Mouse (Mus musculus) liver, adult 2 months (tissue): Measurements from ENCODE around the gene Atp2c2. TPM values are rescaled to one million over a fixed set of nuclear protein-coding genes. Genes with fewer than 3 reads are reported as not detected.

Experiments used
- DNase-seq: peaks from one replicate; pipeline ENCODE4 v3.0.0-alpha.2; 2011; ENCODE audit warnings: low read depth, low spot score; ENCODE audit errors: extremely low read depth
- H3K27ac ChIP-seq: fragments of 200-500 bp; replicated peaks from 2 replicates; pipeline ENCODE4 v1.5.1; 2012; ENCODE audit warnings: low read depth, mild to moderate bottlenecking, control low read depth, inconsistent platforms, low read length; ENCODE audit not compliant: insufficient read depth
- H3K27me3 ChIP-seq: fragments of 200-500 bp; 2 replicates; pipeline ENCODE4 v1.6.1; 2012; ENCODE audit warnings: mild to moderate bottlenecking, moderate library complexity, low read length, inconsistent platforms; ENCODE audit not compliant: control insufficient read depth, insufficient read depth
- H3K36me3 ChIP-seq: fragments of 200-500 bp; 2 replicates; pipeline ENCODE4 v1.6.1; 2012; ENCODE audit warnings: low read length, inconsistent platforms; ENCODE audit not compliant: control insufficient read depth, insufficient read depth
- H3K4me1 ChIP-seq: fragments of 200-500 bp; 2 replicates; pipeline ENCODE4 v1.6.1; 2011; ENCODE audit warnings: low read length; ENCODE audit not compliant: control insufficient read depth, insufficient read depth
- H3K4me3 ChIP-seq: fragments of 200-500 bp; 2 replicates; pipeline ENCODE4 v1.5.1; 2011; ENCODE audit warnings: low read depth, mild to moderate bottlenecking, control low read depth, low read length, moderate library complexity; ENCODE audit not compliant: insufficient read depth
- H3K79me2 ChIP-seq: fragments of 200-500 bp; 2 replicates; pipeline ENCODE4 v1.6.1; 2012; ENCODE audit warnings: inconsistent platforms, mild to moderate bottlenecking, low read length, moderate library complexity; ENCODE audit not compliant: control insufficient read depth, insufficient read depth
- H3K9ac ChIP-seq: fragments of 200-500 bp; 2 replicates; pipeline ENCODE4 v1.6.1; 2012; ENCODE audit warnings: low read depth, mild to moderate bottlenecking, control low read depth, inconsistent platforms, low read length
- CTCF ChIP-seq: fragments of 200-500 bp; IDR thresholded peaks from 2 replicates; pipeline ENCODE4 v1.5.1; 2011; ENCODE audit warnings: low read depth, low read length, control low read depth
- POLR2A ChIP-seq: fragments of 200-500 bp; IDR thresholded peaks from 2 replicates; pipeline ENCODE4 v1.6.1; 2011; ENCODE audit warnings: low read length, control low read depth; ENCODE audit not compliant: insufficient read depth; ENCODE audit errors: extremely low read depth
- WGBS: fragments of 180-500 bp; shearing (Covaris S2); methylation state at CpG from one replicate; pipeline ENCODE4 v1.1.7; 2018; 5-methylcytosine and 5-hydroxymethylcytosine counted together
- polyA plus RNA-seq: library from polyadenylated mRNA; depleted of rRNA; stranded (reverse); fragments of >200 nt; gene quantifications from 2 replicates; pipeline ENCODE4 v1.2.3, GENCODE M21; 2012
- total RNA-seq: library from RNA; depleted of rRNA; stranded (reverse); fragments of >200 nt; gene quantifications from 2 replicates; pipeline ENCODE4 v1.2.3, GENCODE M21; 2014

The Atp2c2 gene
- total and polyA plus RNA-seq, 2 experiments: not detected

- TF ChIP-seq POLR2A (no peak), CTCF (no peak)
- H3K79me2 ChIP-seq: no peaks in the 10 kb centered on the region
- no peaks in the 10 kb centered on the region for H3K36me3 ChIP-seq
- no peak overlapping the region for H3K27ac ChIP-seq
- peaks cover 4% of the 10 kb centered on the region; the same call in 1 of the 2 replicates for H3K4me1 ChIP-seq
- no peak overlapping the region for H3K4me3 ChIP-seq
- no peak for DNase-seq
- H3K9ac ChIP-seq: no peak overlapping the region
- H3K27me3 ChIP-seq: no peaks in the 10 kb centered on the region
Measured at GRCm38 (mm10) chr8:119716730-119717299, 17.0 kb downstream of the Atp2c2 start.

GRCm38 (mm10) chr8:119717765-119718164, 18.0 kb downstream of the Atp2c2 start:
- H3K4me3 ChIP-seq: no peak overlapping the region
- no peak overlapping the region for H3K9ac ChIP-seq
- DNase-seq: peak; percentile 14
- WGBS: 65% methylated on average over 9 of the region's 9 CpGs
- peaks cover 4% of the 10 kb centered on the region; the same call in 1 of the 2 replicates for H3K4me1 ChIP-seq
- H3K27me3 ChIP-seq: no peaks in the 10 kb centered on the region
- no peaks in the 10 kb centered on the region for H3K79me2 ChIP-seq
- TF ChIP-seq POLR2A (no peak), CTCF (peak; percentile 52)
- H3K27ac ChIP-seq: no peak overlapping the region
- H3K36me3 ChIP-seq: no peaks in the 10 kb centered on the region

GRCm38 (mm10) chr8:119719011-119719501, 19.2 kb downstream of the Atp2c2 start:
- no peaks in the 10 kb centered on the region for H3K79me2 ChIP-seq
- no peaks in the 10 kb centered on the region for H3K36me3 ChIP-seq
- H3K27ac ChIP-seq: no peak overlapping the region
- WGBS: 85% methylated on average over 12 of the region's 12 CpGs
- H3K4me3 ChIP-seq: no peak overlapping the region
- no peaks in the 10 kb centered on the region for H3K27me3 ChIP-seq
- H3K9ac ChIP-seq: no peak overlapping the region
- DNase-seq: no peak
- peaks cover 4% of the 10 kb centered on the region; the same call in 1 of the 2 replicates for H3K4me1 ChIP-seq
- TF ChIP-seq POLR2A (no peak), CTCF (no peak)

GRCm38 (mm10) chr8:119722348-119722747, 22.5 kb downstream of the Atp2c2 start:
- Histone ChIP-seq H3K4me3 (no peak overlapping the region), H3K27me3 (no peaks in the 10 kb centered on the region), H3K9ac (no peak overlapping the region), H3K36me3 (no peaks in the 10 kb centered on the region), H3K79me2 (no peaks in the 10 kb centered on the region), H3K27ac (no peak overlapping the region), H3K4me1 (no peaks in the 10 kb centered on the region)
- no peak for DNase-seq
- TF ChIP-seq CTCF (no peak), POLR2A (no peak)
- 78% methylated on average over 6 of the region's 6 CpGs for WGBS

- no peaks in the 10 kb centered on the region for H3K27me3 ChIP-seq
- no peak overlapping the region for H3K27ac ChIP-seq
- WGBS: 53% methylated on average over 4 of the region's 4 CpGs
- no peaks in the 10 kb centered on the region for H3K4me1 ChIP-seq
- H3K79me2 ChIP-seq: no peaks in the 10 kb centered on the region
- H3K4me3 ChIP-seq: no peak overlapping the region
- H3K36me3 ChIP-seq: no peaks in the 10 kb centered on the region
- no peak overlapping the region for H3K9ac ChIP-seq
- no peak for DNase-seq
- TF ChIP-seq CTCF (no peak), POLR2A (no peak)
Measured at GRCm38 (mm10) chr8:119723676-119724075, 23.9 kb downstream of the Atp2c2 start.

GRCm38 (mm10) chr8:119724596-119724995, 24.8 kb downstream of the Atp2c2 start:
- Histone ChIP-seq H3K9ac (no peak overlapping the region), H3K4me1 (no peaks in the 10 kb centered on the region), H3K4me3 (no peak overlapping the region), H3K36me3 (no peaks in the 10 kb centered on the region), H3K27me3 (no peaks in the 10 kb centered on the region), H3K79me2 (no peaks in the 10 kb centered on the region), H3K27ac (no peak overlapping the region)
- no peak for DNase-seq
- WGBS: 90% methylated on average over 6 of the region's 6 CpGs
- TF ChIP-seq POLR2A (no peak), CTCF (no peak)
